Comparison of ENCODE assay signal across 9 mouse cellular contexts in the genomic region with DNA sequence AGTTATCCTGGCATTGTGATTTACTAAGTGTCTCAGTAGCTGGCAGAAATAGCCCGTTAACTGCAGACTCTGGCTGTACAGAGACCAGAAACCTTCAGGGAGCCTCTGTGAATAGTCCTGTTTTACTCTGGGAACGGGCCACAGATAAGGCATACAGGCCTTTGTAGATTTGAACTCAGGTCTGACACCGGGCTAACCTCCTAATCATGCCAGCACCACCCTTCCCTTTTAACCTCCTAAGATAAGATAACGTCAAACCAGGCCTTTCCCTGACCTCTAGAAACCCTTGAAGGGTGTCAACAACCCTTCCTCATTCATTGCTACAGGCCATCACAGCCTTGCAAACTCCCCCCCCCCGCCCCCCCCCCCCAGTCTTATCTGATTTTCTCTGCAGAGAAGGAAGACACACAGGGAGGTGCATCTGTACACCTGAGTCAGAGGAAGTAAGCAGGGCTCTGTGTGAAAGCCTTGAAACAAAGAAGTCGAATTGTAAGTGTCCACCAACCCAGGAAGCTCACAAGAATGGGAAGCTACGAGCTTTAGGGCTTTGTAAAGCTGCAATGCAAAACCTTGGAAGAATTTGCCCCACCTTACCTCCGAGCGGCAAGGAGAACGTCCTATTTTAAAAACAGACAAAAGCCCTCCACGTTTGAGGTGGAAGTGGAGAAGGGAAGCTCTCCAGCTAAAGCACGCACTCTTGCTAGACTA.
DNase-seq lines count a peak whose midpoint lies in the region; ATAC-seq and TF ChIP-seq lines count a peak whose summit lies in the region.
"Had no signal": no experiment of that assay in that cellular context is flagged by ENCODE, and none has a peak within 500 bp of the region (broad histone marks: within the 10 kb centered on the region; RNA-seq: fewer than 3 reads in every experiment).

No protein-coding gene starts in this region.

- H3K9ac ChIP-seq in limb, embryonic 12.5 days (replicated peaks) = no peak overlapping the region
- no peak overlapping the region for H3K9ac ChIP-seq in embryonic facial prominence, embryonic 13.5 days
- H3K9ac ChIP-seq in intestine, embryonic 14.5 days (ENCODE audit: low read length) = no peak overlapping the region
- H3K9ac ChIP-seq in neural tube, embryonic 15.5 days (replicated peaks) = no peak overlapping the region
- H3K9ac ChIP-seq: neural tube, embryonic 12.5 days had no signal

- peaks cover 9% of the 10 kb centered on the region for H3K4me1 ChIP-seq in limb, embryonic 12.5 days (replicated peaks)
- peaks cover 21% of the 10 kb centered on the region for H3K4me1 ChIP-seq in limb, embryonic 10.5 days
- H3K4me1 ChIP-seq in embryonic facial prominence, embryonic 13.5 days = peaks cover 18% of the 10 kb centered on the region; the same call in 1 of the 2 replicates
- H3K4me1 ChIP-seq in intestine, embryonic 14.5 days (replicated peaks; ENCODE audit: control insufficient read depth, insufficient read depth, low read length) = peaks cover 46% of the 10 kb centered on the region
- peaks cover 36% of the 10 kb centered on the region for H3K4me1 ChIP-seq in neural tube, embryonic 15.5 days
- H3K4me1 ChIP-seq in thymus, adult 2 months (replicated peaks; ENCODE audit: control insufficient read depth, insufficient read depth, low read length) = peaks cover 7% of the 10 kb centered on the region; the same call in 1 of the 2 replicates

- DNase-seq in limb, embryonic 10.5 days (ENCODE audit: low spot score) = no peak
- DNase-seq in intestine, embryonic 14.5 days (ENCODE audit: low spot score) = no peak
- no peak for DNase-seq in thymus, adult 2 months
- no peak for DNase-seq in thymus, adult 18-20 months

- peaks cover 11% of the 10 kb centered on the region; the same call in 1 of the 2 replicates for H3K27me3 ChIP-seq in limb, embryonic 12.5 days
- no peaks in the 10 kb centered on the region; the same call in 1 of the 2 replicates for H3K27me3 ChIP-seq in limb, embryonic 10.5 days (ENCODE audit: low read depth, poor library complexity, severe bottlenecking)
- no peaks in the 10 kb centered on the region for H3K27me3 ChIP-seq in embryonic facial prominence, embryonic 13.5 days
- H3K27me3 ChIP-seq in intestine, embryonic 14.5 days (replicated peaks; ENCODE audit: control insufficient read depth, insufficient read depth, low read length) = no peaks in the 10 kb centered on the region
- H3K27me3 ChIP-seq in neural tube, embryonic 15.5 days (replicated peaks) = no peaks in the 10 kb centered on the region
- H3K27me3 ChIP-seq in thymus, adult 2 months (ENCODE audit: control insufficient read depth, insufficient read depth, low read length) = no peaks in the 10 kb centered on the region
- H3K27me3 ChIP-seq: neural tube, embryonic 12.5 days had no signal

- H3K4me2 ChIP-seq in limb, embryonic 12.5 days = peak overlapping the region; percentile 37; the same call in 1 of the 2 replicates
- peak overlapping the region; percentile 33; the same call in 1 of the 2 replicates for H3K4me2 ChIP-seq in embryonic facial prominence, embryonic 13.5 days
- peak overlapping the region; percentile 28 for H3K4me2 ChIP-seq in intestine, embryonic 14.5 days (ENCODE audit: low read length)
- peak overlapping the region; percentile 26 for H3K4me2 ChIP-seq in neural tube, embryonic 15.5 days
- H3K4me2 ChIP-seq: neural tube, embryonic 12.5 days had no signal

- no peaks in the 10 kb centered on the region for H3K36me3 ChIP-seq in limb, embryonic 12.5 days
- H3K36me3 ChIP-seq in limb, embryonic 10.5 days = peaks cover 18% of the 10 kb centered on the region
- no peaks in the 10 kb centered on the region for H3K36me3 ChIP-seq in embryonic facial prominence, embryonic 13.5 days
- H3K36me3 ChIP-seq in intestine, embryonic 14.5 days (ENCODE audit: control insufficient read depth, insufficient read depth, low read length) = peaks cover 37% of the 10 kb centered on the region
- no peaks in the 10 kb centered on the region for H3K36me3 ChIP-seq in neural tube, embryonic 15.5 days
- no peaks in the 10 kb centered on the region for H3K36me3 ChIP-seq in thymus, adult 2 months (ENCODE audit: control insufficient read depth, insufficient read depth, low read length)
- H3K36me3 ChIP-seq: neural tube, embryonic 12.5 days had no signal

- H3K4me3 ChIP-seq in limb, embryonic 12.5 days (replicated peaks) = no peak overlapping the region
- no peak overlapping the region for H3K4me3 ChIP-seq in limb, embryonic 10.5 days
- no peak overlapping the region for H3K4me3 ChIP-seq in embryonic facial prominence, embryonic 13.5 days
- no peak overlapping the region for H3K4me3 ChIP-seq in intestine, embryonic 14.5 days (ENCODE audit: low read depth, low read length)
- no peak overlapping the region for H3K4me3 ChIP-seq in neural tube, embryonic 15.5 days (replicated peaks)
- H3K4me3 ChIP-seq in thymus, adult 2 months (ENCODE audit: control insufficient read depth, insufficient read depth, low read length) = no peak overlapping the region
- H3K4me3 ChIP-seq: neural tube, embryonic 12.5 days had no signal

- no peak for TF ChIP-seq CTCF in thymus, adult 2 months (IDR thresholded peaks at IDR 0.05; ENCODE audit: borderline replicate concordance, control insufficient read depth, extremely low read depth, insufficient read depth, low read length, poor library complexity)

- TF ChIP-seq POLR2A in thymus, adult 2 months (IDR thresholded peaks at IDR 0.05; ENCODE audit: control insufficient read depth, extremely low read depth, insufficient read depth, low read length, poor library complexity) = no peak

- no peak overlapping the region for H3K27ac ChIP-seq in limb, embryonic 12.5 days
- H3K27ac ChIP-seq in limb, embryonic 10.5 days = no peak overlapping the region
- peak overlapping the region; percentile 40; the same call in 1 of the 2 replicates for H3K27ac ChIP-seq in embryonic facial prominence, embryonic 13.5 days
- peak overlapping the region; percentile 61; the same call in 1 of the 2 replicates for H3K27ac ChIP-seq in intestine, embryonic 14.5 days (ENCODE audit: low read depth)
- H3K27ac ChIP-seq in neural tube, embryonic 15.5 days (replicated peaks) = peak overlapping the region; percentile 51; the same call in 1 of the 2 replicates
- no peak overlapping the region for H3K27ac ChIP-seq in thymus, adult 2 months (ENCODE audit: control insufficient read depth, insufficient read depth, low read length)
- H3K27ac ChIP-seq: neural tube, embryonic 12.5 days had no signal

- no peak for ATAC-seq in limb, embryonic 12.5 days (ENCODE audit: insufficient number of reproducible peaks, insufficient read depth, low FRiP score, low TSS enrichment, low read depth)
- no peak for ATAC-seq in embryonic facial prominence, embryonic 13.5 days (ENCODE audit: insufficient number of reproducible peaks, insufficient read depth, low FRiP score, low TSS enrichment, low read depth)
- 0 out of 2 replicates have a peak, but pooled peaks have one; percentile 28 for ATAC-seq in intestine, embryonic 14.5 days (replicated peaks; ENCODE audit: low FRiP score, low TSS enrichment, low read depth)
- no peak for ATAC-seq in neural tube, embryonic 15.5 days (ENCODE audit: low FRiP score)
- ATAC-seq in cerebellum, adult (ENCODE audit: insufficient number of reproducible peaks, low FRiP score, low TSS enrichment) = no peak

- WGBS in limb, embryonic 12.5 days = 41% methylated on average over 12 of the region's 12 CpGs
- 53% methylated on average over 12 of the region's 12 CpGs for WGBS in limb, embryonic 10.5 days
- WGBS in embryonic facial prominence, embryonic 13.5 days = 49% methylated on average over 12 of the region's 12 CpGs
- WGBS in intestine, embryonic 14.5 days = 29% methylated on average over 12 of the region's 12 CpGs
- 51% methylated on average over 12 of the region's 12 CpGs for WGBS in neural tube, embryonic 15.5 days
- WGBS in thymus, adult 2 months = 22% methylated on average over 12 of the region's 12 CpGs

- H3K9me3 ChIP-seq in limb, embryonic 12.5 days = no peaks in the 10 kb centered on the region
- no peaks in the 10 kb centered on the region for H3K9me3 ChIP-seq in limb, embryonic 10.5 days (replicated peaks)
- no peaks in the 10 kb centered on the region for H3K9me3 ChIP-seq in embryonic facial prominence, embryonic 13.5 days
- H3K9me3 ChIP-seq in intestine, embryonic 14.5 days (ENCODE audit: control insufficient read depth, low read length) = no peaks in the 10 kb centered on the region
- H3K9me3 ChIP-seq in neural tube, embryonic 15.5 days (replicated peaks) = no peaks in the 10 kb centered on the region
- H3K9me3 ChIP-seq: neural tube, embryonic 12.5 days had no signal

Comparison
In these comparisons a context has a peak if more than half of its experiments do, and no peak if none do; other contexts are left out.
1. H3K27ac ChIP-seq: peak in embryonic facial prominence, embryonic 13.5 days (single experiment), intestine, embryonic 14.5 days (single experiment) and neural tube, embryonic 15.5 days (single experiment); none in limb, embryonic 12.5 days (single experiment), limb, embryonic 10.5 days (single experiment) and thymus, adult 2 months (single experiment).
2. Peak in every context shown above with its lines, with median percentiles within 50 percentile points of each other: H3K4me2 ChIP-seq.